Mouse (Mus musculus) limb, embryonic 11.5 days (tissue): ENCODE measurements around the gene Olfr1084. TPM values are rescaled to one million over a fixed set of nuclear protein-coding genes. Genes with fewer than 3 reads are reported as not detected.
"Not testable (repeated sequence)": the region's sequence is repeated elsewhere in the genome, so short reads cannot be mapped to it uniquely, and the experiment has no call there.

Experiments used
- ATAC-seq: fragments of 200-750 bp; cut with Nextera tagmentation; 2 replicates; pipeline ENCODE4 v1.8.0; 2017; ENCODE audit warnings: low read depth; ENCODE audit not compliant: insufficient number of reproducible peaks, low FRiP score, low TSS enrichment
- DNase-seq: peaks from one replicate; pipeline ENCODE4 v3.0.0-alpha.2; 2015; ENCODE audit warnings: low spot score
- H3K27ac ChIP-seq: fragments of 300-500 bp; sonication (generic); replicated peaks from 2 replicates; pipeline ENCODE4 v1.5.1; 2014; ENCODE audit warnings: low read depth, mild to moderate bottlenecking, low read length
- H3K27me3 ChIP-seq: fragments of 300-500 bp; sonication (generic); 2 replicates; pipeline ENCODE4 v1.6.1; 2014; ENCODE audit warnings: mild to moderate bottlenecking, low read length, mixed read lengths; ENCODE audit not compliant: control insufficient read depth, insufficient read depth
- H3K36me3 ChIP-seq: fragments of 300-500 bp; sonication (generic); 2 replicates; pipeline ENCODE4 v1.6.1; 2014; ENCODE audit warnings: mild to moderate bottlenecking, low read length, moderate library complexity, mixed read lengths; ENCODE audit not compliant: control insufficient read depth, insufficient read depth
- H3K4me1 ChIP-seq: fragments of 300-500 bp; sonication (generic); 2 replicates; pipeline ENCODE4 v1.6.1; 2014; ENCODE audit warnings: low read length, mixed read lengths; ENCODE audit not compliant: control insufficient read depth, insufficient read depth
- H3K4me2 ChIP-seq: fragments of 300-500 bp; sonication (generic); 2 replicates; pipeline ENCODE4 v1.6.1; 2014; ENCODE audit warnings: low read depth, mild to moderate bottlenecking, moderate library complexity; ENCODE audit not compliant: severe bottlenecking
- H3K4me3 ChIP-seq: fragments of 300-500 bp; sonication (generic); 2 replicates; pipeline ENCODE4 v1.5.1; 2014; ENCODE audit warnings: low read depth, low read length
- H3K9ac ChIP-seq: fragments of 300-500 bp; sonication (generic); 2 replicates; pipeline ENCODE4 v1.6.1; 2014; ENCODE audit warnings: mild to moderate bottlenecking, low read length
- H3K9me3 ChIP-seq: fragments of 300-500 bp; sonication (generic); 2 replicates; pipeline ENCODE4 v1.6.1; 2016; ENCODE audit warnings: low read length; ENCODE audit not compliant: control insufficient read depth
- WGBS: fragments of 180-500 bp; shearing (Covaris S2); extraction: QIAGEN DNeasy Blood & Tissue Kit; methylation state at CpG from one replicate; pipeline ENCODE4 v1.1.7; 2014; 5-methylcytosine and 5-hydroxymethylcytosine counted together
- polyA plus RNA-seq: library from polyadenylated mRNA; unstranded; fragments of >200 nt; fragmentation: Nextera tagmentation; extraction: Ambion mirVana; gene quantifications from 2 replicates; pipeline ENCODE4 v1.2.1, GENCODE M21; 2014

The Olfr1084 gene
- not detected in 2 replicates for polyA plus RNA-seq

GRCm38 (mm10) chr2:86639625-86640024 lies at the start of gene Olfr1084:
Olfr1084 (minus strand) TSS chr2:86639725.
- H3K4me1 ChIP-seq, H3K9me3 ChIP-seq, ATAC-seq, H3K4me2 ChIP-seq, H3K4me3 ChIP-seq, H3K36me3 ChIP-seq, H3K27ac ChIP-seq, DNase-seq, H3K27me3 ChIP-seq, H3K9ac ChIP-seq: not testable (repeated sequence)
- 89% methylated on average over 1 of the region's 1 CpGs for WGBS

GRCm38 (mm10) chr2:86679992-86680391 lies 40.5 kb upstream of the Olfr1084 start, which contains the start of gene Olfr1086:
Olfr1086 (minus strand) TSS chr2:86680092.
- no peaks in the 10 kb centered on the region for H3K4me1 ChIP-seq
- H3K9ac ChIP-seq, result no peak within 1 kb of the TSS
- H3K4me3 ChIP-seq, result no peak within 1 kb of the TSS
- no peaks in the 10 kb centered on the region for H3K9me3 ChIP-seq
- no peak within 1 kb of the TSS for H3K4me2 ChIP-seq
- H3K27me3 ChIP-seq, result no peaks in the 10 kb centered on the region
- WGBS, result 90% methylated on average over 2 of the region's 2 CpGs
- no peak for DNase-seq
- H3K36me3 ChIP-seq, result no peaks in the 10 kb centered on the region
- ATAC-seq, result no peak
- no peak within 1 kb of the TSS for H3K27ac ChIP-seq

GRCm38 (mm10) chr2:86661919-86662318 lies 22.4 kb upstream of the Olfr1084 start, which contains the start of gene Olfr1085:
Olfr1085 (minus strand) TSS chr2:86662019.
- Histone ChIP-seq H3K36me3 (no peaks in the 10 kb centered on the region), H3K9ac (no peak within 1 kb of the TSS), H3K4me2 (no peak within 1 kb of the TSS), H3K27me3 (no peaks in the 10 kb centered on the region), H3K9me3 (no peaks in the 10 kb centered on the region), H3K4me3 (no peak within 1 kb of the TSS), H3K27ac (no peak within 1 kb of the TSS), H3K4me1 (no peaks in the 10 kb centered on the region)
- DNase-seq (no peak), ATAC-seq (no peak)
- 28% methylated on average over 1 of the region's 1 CpGs for WGBS

GRCm38 (mm10) chr2:86598866-86599265 lies 40.7 kb downstream of the Olfr1084 start, which contains the start of gene Olfr1082:
Olfr1082 (minus strand) TSS chr2:86598966.
- H3K9me3 ChIP-seq, H3K9ac ChIP-seq, H3K4me2 ChIP-seq, H3K36me3 ChIP-seq, H3K27ac ChIP-seq, H3K27me3 ChIP-seq, ATAC-seq, H3K4me1 ChIP-seq, DNase-seq, H3K4me3 ChIP-seq: not testable (repeated sequence)
- 45% methylated on average over 1 of the region's 1 CpGs for WGBS

Other genes starting within 250 kb of the Olfr1084 start
- gene Olfr1061, start 225.7 kb downstream of the Olfr1084 start, polyA plus RNA-seq, result not detected in 2 replicates
- not detected in 2 replicates for gene Olfr1062, start 213.0 kb downstream of the Olfr1084 start, polyA plus RNA-seq
- not detected in 2 replicates for gene Olfr1065, start 189.1 kb downstream of the Olfr1084 start, polyA plus RNA-seq
- not detected in 2 replicates for gene Olfr1066, start 183.5 kb downstream of the Olfr1084 start, polyA plus RNA-seq
- not detected in 2 replicates for gene Olfr228, start 152.3 kb downstream of the Olfr1084 start, polyA plus RNA-seq
- not detected in 2 replicates for gene Olfr1076, start 131.3 kb downstream of the Olfr1084 start, polyA plus RNA-seq
- gene Olfr1079, start 97.2 kb downstream of the Olfr1084 start, polyA plus RNA-seq, result not detected in 2 replicates
- gene Olfr1080, start 81.5 kb downstream of the Olfr1084 start, polyA plus RNA-seq, result not detected in 2 replicates
- not detected in 2 replicates for gene Olfr1082, start 40.8 kb downstream of the Olfr1084 start, polyA plus RNA-seq
- not detected in 2 replicates for gene Olfr1085, start 22.3 kb upstream of the Olfr1084 start, polyA plus RNA-seq
- not detected in 2 replicates for gene Olfr1086, start 40.4 kb upstream of the Olfr1084 start, polyA plus RNA-seq
- gene Olfr1087, start 58.7 kb upstream of the Olfr1084 start, polyA plus RNA-seq, result not detected in 2 replicates
- not detected in 2 replicates for gene Olfr1089, start 94.0 kb upstream of the Olfr1084 start, polyA plus RNA-seq
- gene Olfr1090, start 119.3 kb upstream of the Olfr1084 start, polyA plus RNA-seq, result not detected in 2 replicates
- not detected in 2 replicates for gene Olfr1093, start 142.8 kb upstream of the Olfr1084 start, polyA plus RNA-seq
- gene Olfr141, start 170.3 kb upstream of the Olfr1084 start, polyA plus RNA-seq, result not detected in 2 replicates
- not detected in 2 replicates for gene Olfr1094, start 184.9 kb upstream of the Olfr1084 start, polyA plus RNA-seq
- not detected in 2 replicates for gene Olfr1095, start 212.0 kb upstream of the Olfr1084 start, polyA plus RNA-seq
- gene Gm13723, start 235.1 kb upstream of the Olfr1084 start, polyA plus RNA-seq, result not detected in 2 replicates